Mouse (Mus musculus) gastrocnemius, postnatal 14 days (tissue): ENCODE results near the gene Olfr282. TPM values are rescaled to one million over a fixed set of nuclear protein-coding genes. Genes with fewer than 3 reads are reported as not detected.
"Not testable (repeated sequence)": the region's sequence is repeated elsewhere in the genome, so short reads cannot be mapped to it uniquely, and the experiment has no call there.

Experiments used
- DNase-seq: peaks from one replicate; pipeline ENCODE4 v3.0.0; 2021; ENCODE audit warnings: mixed read lengths
- intact Hi-C: fragments of 180-260 bp; cut with DNase I; formaldehyde crosslinking; loops from one replicate; pipeline ENCODE4 v1.15.1; 2025; ENCODE audit warnings: low total_unique reads
- long read RNA-seq, 2 experiments: library from polyadenylated mRNA; stranded (forward); transcript quantifications; one replicate each; pipeline ENCODE4 v2.0.0; 2021
- total RNA-seq, 2 experiments: library from RNA; stranded (reverse); gene quantifications; 2 replicates each; pipeline ENCODE4 v1.2.3; 2021

The Olfr282 gene
- not detected for total RNA-seq
- long read RNA-seq, experiment 1 = 0 reads
- long read RNA-seq, experiment 2 = 0 reads

GRCm38 (mm10) chr15:98430925-98431324 is at the start of gene Olfr282:
Gene Olfr282, plus strand, starts transcription at chr15:98431225.
- DNase-seq, intact Hi-C loops: not testable (repeated sequence)

- DNase-seq = no peak
- intact Hi-C loops = no loop called here
Measured at GRCm38 (mm10) chr15:98387621-98388020, 43.4 kb upstream of the Olfr282 start.

GRCm38 (mm10) chr15:98389796-98390195 is 41.2 kb upstream of the Olfr282 start:
- peak; percentile 80 for DNase-seq
- intact Hi-C loops = loop anchor here (5.0 kb wide), 1 partner anchor 207 kb away; no protein-coding TSS in a partner anchor

DNA sequence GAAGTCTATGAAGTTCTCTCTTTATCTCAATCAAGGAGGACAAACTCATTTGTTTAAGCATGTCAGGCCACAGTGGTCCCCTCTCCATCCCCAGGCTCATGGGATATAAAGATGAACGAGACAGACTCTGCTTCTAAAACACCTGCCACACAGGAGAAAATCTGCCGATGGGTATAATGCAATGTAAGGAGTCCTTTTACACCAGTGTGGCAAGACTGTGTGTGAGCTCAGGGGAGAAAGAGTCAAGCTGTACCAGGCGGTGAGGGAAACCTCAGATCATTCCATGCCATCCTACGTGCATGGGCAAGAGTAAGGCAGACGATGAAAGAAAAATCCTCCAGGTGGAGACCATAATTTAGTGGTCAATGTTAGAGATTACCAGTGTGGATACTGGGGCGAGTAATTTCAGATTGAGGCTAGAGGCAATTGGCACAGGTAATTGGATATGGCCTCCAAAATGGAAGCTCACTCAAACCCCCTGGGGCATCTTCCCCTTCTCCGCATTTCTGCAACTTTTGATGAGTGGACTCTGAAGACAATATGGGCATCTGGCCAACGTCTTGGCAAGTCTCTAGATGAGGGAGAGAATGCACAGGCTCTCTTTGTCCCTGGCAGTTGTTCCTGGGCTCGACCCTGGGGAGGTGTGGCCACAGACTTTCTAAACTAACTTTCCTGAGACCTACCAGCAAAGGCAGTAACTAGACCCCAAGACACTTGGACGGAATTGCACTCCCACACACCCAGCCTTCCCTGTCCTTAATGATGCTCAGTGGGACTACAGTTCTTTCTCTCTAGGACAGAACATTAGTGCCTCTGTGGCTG is 39.7 kb upstream of the Olfr282 start:
- intact Hi-C loops = loop anchor here (5.0 kb wide), 1 partner anchor 209 kb away; no protein-coding TSS in a partner anchor
- DNase-seq = peak; percentile 23

DNA sequence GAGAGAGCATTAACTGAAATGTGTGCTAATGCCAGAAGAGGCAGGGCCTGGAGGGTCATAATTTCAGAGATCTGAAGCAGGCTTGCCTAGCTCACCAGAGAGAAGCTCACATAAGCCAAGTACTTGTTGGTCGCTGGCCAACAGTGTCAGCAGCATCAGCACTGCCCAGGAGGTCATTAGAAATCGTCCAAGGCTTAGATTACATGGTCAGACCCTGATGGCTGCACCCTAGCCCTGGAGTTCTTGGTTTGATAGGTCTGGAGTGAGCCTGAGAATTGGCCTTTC is 39.2 kb upstream of the Olfr282 start:
- DNase-seq = peak; percentile 39
- intact Hi-C loops = loop anchor here (5.0 kb wide), 1 partner anchor 210 kb away; no protein-coding TSS in a partner anchor

DNA sequence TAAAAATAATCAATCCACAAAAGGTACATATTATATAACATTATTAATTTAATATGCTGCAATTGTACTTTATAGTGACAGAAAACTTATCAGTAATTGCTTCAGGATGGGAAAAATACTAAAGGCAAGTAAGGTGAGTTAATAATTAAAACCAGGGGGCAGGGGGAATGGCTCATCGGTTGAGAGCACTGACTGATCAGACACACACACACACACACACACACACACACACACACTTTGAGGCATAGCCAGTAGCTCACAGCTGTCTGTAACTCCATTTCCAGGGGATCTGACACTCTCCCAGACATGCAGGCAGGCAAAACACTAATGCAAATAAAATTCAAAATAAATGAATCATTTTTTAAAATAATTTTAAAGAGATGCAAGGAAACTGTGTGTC is 33.9 kb upstream of the Olfr282 start:
- intact Hi-C loops = no loop called here
- no peak for DNase-seq

GRCm38 (mm10) chr15:98402356-98402755 is 28.7 kb upstream of the Olfr282 start:
- DNase-seq = no peak
- intact Hi-C loops = no loop called here

DNA sequence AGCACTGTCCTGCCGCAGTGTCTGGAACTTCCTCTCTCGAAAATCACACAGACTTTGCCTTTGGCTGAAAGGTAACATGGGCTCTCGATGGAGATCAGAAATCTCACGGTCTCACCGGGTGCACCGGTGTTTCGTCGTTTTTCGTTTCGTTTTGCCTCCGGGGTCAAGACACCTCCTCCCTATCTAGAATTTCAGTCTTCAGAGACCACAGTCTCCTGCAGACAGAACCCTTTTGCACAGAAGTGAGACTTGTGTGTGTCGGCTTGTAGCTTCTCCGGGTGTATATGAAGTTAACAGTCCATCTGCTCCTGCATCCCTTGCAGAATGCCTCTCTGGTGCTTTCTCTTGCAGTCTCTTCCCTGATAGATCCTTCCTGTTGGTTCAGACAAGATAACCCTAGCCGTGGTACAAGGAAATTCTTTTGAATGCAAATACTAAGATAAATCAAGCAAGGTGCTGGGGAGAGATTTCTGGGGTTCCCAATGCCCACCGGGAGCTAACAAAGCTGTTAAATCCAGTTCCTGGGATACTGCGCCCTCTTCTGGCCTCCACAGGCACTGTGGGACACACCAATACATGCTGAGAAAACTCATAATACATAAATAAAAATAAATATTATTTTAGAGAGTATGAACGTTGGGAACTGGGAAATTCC is 22.5 kb upstream of the Olfr282 start:
- peak; percentile 34 for DNase-seq
- intact Hi-C loops = no loop called here

DNA sequence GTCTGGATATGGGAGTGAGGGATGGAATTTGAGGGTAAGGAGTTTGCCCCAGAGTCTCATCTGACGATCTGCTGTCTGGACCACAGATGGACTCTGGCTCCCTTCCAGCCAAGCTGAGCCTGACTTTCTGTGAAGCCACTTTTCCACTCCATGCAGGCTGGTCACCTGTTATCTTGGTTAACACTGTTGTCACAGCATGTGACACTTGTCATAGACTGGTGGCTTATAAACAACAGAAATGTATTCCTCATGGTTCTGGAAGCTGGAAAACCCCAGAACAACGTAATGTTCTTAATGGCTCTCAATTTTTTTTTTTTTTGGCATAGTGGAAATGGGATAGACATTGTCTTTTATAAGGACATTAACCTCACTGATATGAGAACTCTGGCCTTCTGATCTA is 21.4 kb upstream of the Olfr282 start:
- intact Hi-C loops = no loop called here

DNA sequence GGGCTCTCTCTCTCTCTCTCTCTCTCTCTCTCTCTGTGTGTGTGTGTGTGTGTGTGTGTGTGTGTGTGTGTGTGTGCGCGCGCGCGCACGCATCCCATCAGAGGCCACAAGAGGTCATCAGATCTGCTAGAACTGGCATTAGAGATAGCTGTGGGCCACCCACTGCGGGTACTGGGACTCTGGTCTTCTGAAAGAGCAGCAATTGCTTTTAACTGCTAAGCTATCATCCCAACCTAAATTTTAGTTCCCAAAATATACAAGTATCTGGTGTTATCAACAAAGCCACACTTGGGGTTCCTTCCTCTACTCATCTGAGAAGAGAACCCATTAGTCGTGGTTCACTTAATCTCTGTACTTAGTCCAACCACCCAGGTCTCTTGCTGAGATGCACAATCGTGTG is 20.8 kb upstream of the Olfr282 start:
- no peak for DNase-seq
- intact Hi-C loops = no loop called here

More for the DNA sequence above, 21.4 kb upstream of the Olfr282 start:
- no peak for DNase-seq

GRCm38 (mm10) chr15:98415996-98416395 is 15.0 kb upstream of the Olfr282 start:
- intact Hi-C loops = no loop called here
- no peak for DNase-seq

DNA sequence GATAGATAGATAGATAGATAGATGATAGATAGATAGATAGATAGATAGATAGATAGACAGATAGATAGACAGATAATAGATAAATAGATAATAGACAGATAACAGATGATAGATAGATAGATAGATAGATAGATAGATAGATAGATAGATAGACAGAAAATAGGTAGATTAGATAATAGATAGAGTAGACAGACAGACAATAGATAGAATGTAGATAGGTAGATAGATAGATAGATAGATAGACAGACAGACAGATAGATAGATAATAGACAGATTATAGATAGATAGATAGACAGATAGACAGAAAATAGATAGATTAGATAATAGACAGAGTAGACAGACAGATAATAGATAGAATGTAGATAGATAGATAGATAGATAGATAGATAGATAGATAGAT is 14.2 kb upstream of the Olfr282 start:
- intact Hi-C loops, DNase-seq: not testable (repeated sequence)

- intact Hi-C loops, DNase-seq: not testable (repeated sequence)
Measured at GRCm38 (mm10) chr15:98417285-98417684, 13.7 kb upstream of the Olfr282 start.

DNA sequence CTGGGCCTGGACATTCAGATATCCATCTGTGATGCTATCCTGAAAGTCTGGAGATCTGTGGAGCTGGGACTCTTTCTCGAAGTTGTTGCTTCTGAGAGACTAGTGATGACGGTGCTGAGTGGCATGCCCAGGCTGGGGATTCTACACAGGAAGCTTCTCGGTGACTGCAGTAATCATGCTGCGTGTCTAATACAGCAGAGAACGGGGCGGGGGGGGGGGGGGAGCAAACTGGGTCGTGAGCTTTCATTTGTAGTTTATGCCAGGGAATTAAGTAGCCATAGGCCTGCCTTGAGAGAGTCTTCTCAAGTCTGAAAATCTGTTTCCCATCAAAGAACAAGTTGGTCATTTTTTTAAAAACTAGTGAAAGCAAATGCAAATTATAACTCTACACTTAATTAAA is 12.9 kb upstream of the Olfr282 start:
- intact Hi-C loops = no loop called here
- no peak for DNase-seq

- intact Hi-C loops = no loop called here
- DNase-seq = no peak
Measured at GRCm38 (mm10) chr15:98420897-98421296, 10.1 kb upstream of the Olfr282 start.

- peak; percentile 16 for DNase-seq
- intact Hi-C loops = no loop called here
Measured at GRCm38 (mm10) chr15:98424326-98424725, 6.7 kb upstream of the Olfr282 start.

GRCm38 (mm10) chr15:98424753-98425152 is 6.3 kb upstream of the Olfr282 start:
- DNase-seq = no peak
- intact Hi-C loops = no loop called here

- intact Hi-C loops = no loop called here
- no peak for DNase-seq
Measured at GRCm38 (mm10) chr15:98425188-98425587, 5.8 kb upstream of the Olfr282 start.

- no peak for DNase-seq
- intact Hi-C loops = no loop called here
Measured at GRCm38 (mm10) chr15:98444561-98444960, 13.5 kb downstream of the Olfr282 start.

GRCm38 (mm10) chr15:98448521-98448920 is 17.5 kb downstream of the Olfr282 start:
- intact Hi-C loops = no loop called here

GRCm38 (mm10) chr15:98452288-98452687 is 21.3 kb downstream of the Olfr282 start, which contains the start of gene Olfr281:
Gene Olfr281, plus strand, starts transcription at chr15:98452588.
- DNase-seq = no peak
- intact Hi-C loops = no loop called here

More at GRCm38 (mm10) chr15:98448521-98448920, 17.5 kb downstream of the Olfr282 start:
- no peak for DNase-seq
